Mouse (Mus musculus): ENCODE results near the gene Taar4. TPM values are rescaled to one million over a fixed set of nuclear protein-coding genes. Genes with fewer than 3 reads are reported as not detected.

Gene Taar4
- total and polyA plus RNA-seq, 3 experiments: not detected

GRCm38 (mm10) chr10:23963444-23963843 is 3.1 kb downstream of the Taar4 start:
- no peak overlapping the region for H3K9ac ChIP-seq (ENCODE audit: control insufficient read depth, low read depth, low read length, poor library complexity, severe bottlenecking)
- H3K27me3 ChIP-seq (ENCODE audit: control insufficient read depth in 1 of 2, insufficient read depth in 2 of 2, low read length in 2 of 2): peaks cover 3 to 5% of the 10 kb centered on the region in 2 experiments; a peak in 3 of 4 replicates
- H3K79me2 ChIP-seq (ENCODE audit: control insufficient read depth, insufficient read depth, low read length, poor library complexity): no peaks in the 10 kb centered on the region
- no peak overlapping the region for H3K4me3 ChIP-seq (ENCODE audit: control insufficient read depth in 1 of 2, insufficient read depth in 1 of 2, low read depth in 2 of 2, low read length in 2 of 2)
- H3K36me3 ChIP-seq (ENCODE audit: control insufficient read depth in 1 of 2, insufficient read depth in 2 of 2, low read length in 2 of 2): no peaks in the 10 kb centered on the region
- H3K9me3 ChIP-seq (replicated peaks; ENCODE audit: insufficient read depth, low read length): no peaks in the 10 kb centered on the region
- TF ChIP-seq GABPA (IDR thresholded peaks at IDR 0.05; ENCODE audit: low read depth, low read length) (no peak), MAX (IDR thresholded peaks at IDR 0.05; ENCODE audit: low read length) (no peak), EP300 (IDR thresholded peaks at IDR 0.05; ENCODE audit: low read depth in 1 of 2, low read length in 2 of 2) (no peak), GATA1 (IDR thresholded peaks at IDR 0.05; ENCODE audit: low read depth, low read length) (no peak), CHD2 (IDR thresholded peaks at IDR 0.05; ENCODE audit: low read length) (no peak), TAL1 (IDR thresholded peaks at IDR 0.05; ENCODE audit: low read length) (no peak), ZMIZ1 (IDR thresholded peaks at IDR 0.05; ENCODE audit: low read depth, low read length) (no peak), MAFK (IDR thresholded peaks at IDR 0.05; ENCODE audit: borderline replicate concordance, low read depth, low read length) (no peak), POLR2AphosphoS2 (IDR thresholded peaks at IDR 0.05; ENCODE audit: low read length) (no peak), MEF2A (IDR thresholded peaks at IDR 0.05; ENCODE audit: extremely low read depth, insufficient replicate concordance, low read depth, low read length, poor library complexity, severe bottlenecking) (no peak), NRF1 (IDR thresholded peaks at IDR 0.05; ENCODE audit: insufficient read depth, low read depth, low read length, poor library complexity, severe bottlenecking) (no peak), CHD1 (IDR thresholded peaks at IDR 0.05; ENCODE audit: low read depth, low read length) (no peak), UBTF (IDR thresholded peaks at IDR 0.05; ENCODE audit: borderline replicate concordance, insufficient read depth, low read depth, low read length) (no peak), BHLHE40 (IDR thresholded peaks at IDR 0.05; ENCODE audit: borderline replicate concordance, low read depth, low read length) (no peak), MXI1 (IDR thresholded peaks at IDR 0.05; ENCODE audit: low read depth, low read length) (no peak), RCOR1 (IDR thresholded peaks at IDR 0.05; ENCODE audit: low read depth, low read length) (no peak), ELF1 (IDR thresholded peaks at IDR 0.05; ENCODE audit: low read depth, low read length) (no peak), NELFE (IDR thresholded peaks at IDR 0.05; ENCODE audit: low read depth, low read length) (no peak), SMC3 (IDR thresholded peaks at IDR 0.05; ENCODE audit: low read depth, low read length) (no peak), CTCF (IDR thresholded peaks at IDR 0.05 in 2 of 3, conservative IDR thresholded peaks at IDR 0.05 in 1 of 3; ENCODE audit: control insufficient read depth in 1 of 3, insufficient read depth in 1 of 3, low read depth in 2 of 3, low read length in 3 of 3, poor library complexity in 1 of 3, severe bottlenecking in 1 of 3) (no peak)
- no peaks in the 10 kb centered on the region for H3K4me1 ChIP-seq (ENCODE audit: control insufficient read depth in 1 of 2, insufficient read depth in 2 of 2, low read length in 2 of 2)
- H3K27ac ChIP-seq (ENCODE audit: control insufficient read depth, low read depth, low read length): no peak overlapping the region
- DNase-seq (ENCODE audit: low read depth, low spot score): peak; percentile 2

GRCm38 (mm10) chr10:23964921-23965610 is 4.8 kb downstream of the Taar4 start:
- Histone ChIP-seq H3K4me3 (ENCODE audit: control insufficient read depth in 1 of 2, insufficient read depth in 1 of 2, low read depth in 2 of 2, low read length in 2 of 2) (no peak overlapping the region), H3K27me3 (ENCODE audit: control insufficient read depth in 1 of 2, insufficient read depth in 2 of 2, low read length in 2 of 2) (peaks cover 8 to 10% of the 10 kb centered on the region in 2 experiments), H3K27ac (ENCODE audit: control insufficient read depth, low read depth, low read length) (no peak overlapping the region), H3K9ac (ENCODE audit: control insufficient read depth, low read depth, low read length, poor library complexity, severe bottlenecking) (no peak overlapping the region), H3K4me1 (ENCODE audit: control insufficient read depth in 1 of 2, insufficient read depth in 2 of 2, low read length in 2 of 2) (no peaks in the 10 kb centered on the region), H3K9me3 (replicated peaks; ENCODE audit: insufficient read depth, low read length) (no peaks in the 10 kb centered on the region), H3K36me3 (ENCODE audit: control insufficient read depth in 1 of 2, insufficient read depth in 2 of 2, low read length in 2 of 2) (no peaks in the 10 kb centered on the region), H3K79me2 (ENCODE audit: control insufficient read depth, insufficient read depth, low read length, poor library complexity) (no peaks in the 10 kb centered on the region)
- no peak for TF ChIP-seq HCFC1 (IDR thresholded peaks at IDR 0.05; ENCODE audit: low read depth, low read length)
- TF ChIP-seq MEF2A (IDR thresholded peaks at IDR 0.05; ENCODE audit: extremely low read depth, insufficient replicate concordance, low read depth, low read length, poor library complexity, severe bottlenecking): no peak
- no peak for TF ChIP-seq ELF1 (IDR thresholded peaks at IDR 0.05; ENCODE audit: low read depth, low read length)
- no peak for DNase-seq (ENCODE audit: low read depth, low spot score)
